Mouse (Mus musculus) megakaryocyte, embryonic 14.5 days (primary cell): ENCODE results near the gene Abcb11.

Source experiments
- FLI1 ChIP-seq: IDR thresholded peaks from 2 replicates; pipeline ENCODE4 v1.6.1; 2012; ENCODE audit warnings: low read length, inconsistent platforms, mixed read lengths
- GATA1 ChIP-seq: IDR thresholded peaks from 3 replicates; pipeline ENCODE4 v1.6.1; 2012; ENCODE audit warnings: mixed read lengths, low read length, inconsistent platforms, borderline replicate concordance

GRCm38 (mm10) chr2:69365275-69365674 is 22.9 kb upstream of the Abcb11 start:
- TF ChIP-seq GATA1: no peak
- TF ChIP-seq FLI1: no peak
